Mouse (Mus musculus) liver, embryonic 16.5 days (tissue): ENCODE results near the gene Nectin4. TPM values are rescaled to one million over a fixed set of nuclear protein-coding genes. Genes with fewer than 3 reads are reported as not detected.
"Not testable (repeated sequence)": the region's sequence is repeated elsewhere in the genome, so short reads cannot be mapped to it uniquely, and the experiment has no call there.

ENCODE experiments used
- ATAC-seq: fragments of 200-750 bp; cut with Nextera tagmentation; 2 replicates; pipeline ENCODE4 v1.8.0; 2017; ENCODE audit warnings: low read depth, mild to moderate bottlenecking, moderate number of reproducible peaks, moderate library complexity
- H3K27ac ChIP-seq: fragments of 300-500 bp; sonication (generic); 2 replicates; pipeline ENCODE4 v1.5.1; 2014; ENCODE audit warnings: mild to moderate bottlenecking, low read length
- H3K27me3 ChIP-seq: fragments of 300-500 bp; sonication (generic); 2 replicates; pipeline ENCODE4 v1.6.1; 2014; ENCODE audit warnings: low read depth, low read length, mixed read lengths; ENCODE audit not compliant: control insufficient read depth, insufficient read depth
- H3K36me3 ChIP-seq: fragments of 300-500 bp; sonication (generic); 2 replicates; pipeline ENCODE4 v1.6.1; 2014; ENCODE audit warnings: mild to moderate bottlenecking; ENCODE audit not compliant: control insufficient read depth, insufficient read depth
- H3K4me1 ChIP-seq: fragments of 300-500 bp; sonication (generic); 2 replicates; pipeline ENCODE4 v1.6.1; 2014; ENCODE audit warnings: low read depth, low read length, mixed read lengths; ENCODE audit not compliant: control insufficient read depth
- H3K4me2 ChIP-seq: fragments of 300-500 bp; sonication (generic); 2 replicates; pipeline ENCODE4 v1.6.1; 2014; ENCODE audit warnings: low read depth, low read length, mixed read lengths
- H3K4me3 ChIP-seq: fragments of 300-500 bp; sonication (generic); 2 replicates; pipeline ENCODE4 v1.5.1; 2014; ENCODE audit warnings: low read depth, mild to moderate bottlenecking, low read length
- H3K9ac ChIP-seq: fragments of 300-500 bp; sonication (generic); 2 replicates; pipeline ENCODE4 v1.6.1; 2014; ENCODE audit warnings: low read depth, low read length
- H3K9me3 ChIP-seq: fragments of 300-500 bp; sonication (generic); replicated peaks from 2 replicates; pipeline ENCODE4 v1.6.1; 2016; ENCODE audit warnings: low read length; ENCODE audit not compliant: control insufficient read depth
- WGBS: fragments of 180-500 bp; shearing (Covaris S2); extraction: QIAGEN DNeasy Blood & Tissue Kit; methylation state at CpG from one replicate; pipeline ENCODE4 v1.1.7; 2014; ENCODE audit not compliant: insufficient replicate concordance; 5-methylcytosine and 5-hydroxymethylcytosine counted together
- polyA plus RNA-seq: library from polyadenylated mRNA; unstranded; fragments of >200 nt; fragmentation: Nextera tagmentation; extraction: Ambion mirVana; gene quantifications from 2 replicates; pipeline ENCODE4 v1.2.1, GENCODE M21; 2015

Nectin4 gene
- polyA plus RNA-seq = 0.09 and 0.13 TPM in 2 replicates

GRCm38 (mm10) chr1:171369845-171370556 lies at the start of gene Nectin4:
Gene Nectin4 (plus strand): TSS chr1:171370099.
- no peaks in the 10 kb centered on the region for H3K36me3 ChIP-seq
- no peak within 1 kb of the TSS for H3K9ac ChIP-seq
- H3K4me3 ChIP-seq = no peak within 1 kb of the TSS
- H3K4me2 ChIP-seq = no peak within 1 kb of the TSS
- H3K4me1 ChIP-seq = no peaks in the 10 kb centered on the region
- peaks cover 2% of the 10 kb centered on the region for H3K27me3 ChIP-seq
- no peak for ATAC-seq
- H3K27ac ChIP-seq = no peak within 1 kb of the TSS
- no peaks in the 10 kb centered on the region for H3K9me3 ChIP-seq
- 36% methylated on average over 20 of the region's 20 CpGs for WGBS

DNA sequence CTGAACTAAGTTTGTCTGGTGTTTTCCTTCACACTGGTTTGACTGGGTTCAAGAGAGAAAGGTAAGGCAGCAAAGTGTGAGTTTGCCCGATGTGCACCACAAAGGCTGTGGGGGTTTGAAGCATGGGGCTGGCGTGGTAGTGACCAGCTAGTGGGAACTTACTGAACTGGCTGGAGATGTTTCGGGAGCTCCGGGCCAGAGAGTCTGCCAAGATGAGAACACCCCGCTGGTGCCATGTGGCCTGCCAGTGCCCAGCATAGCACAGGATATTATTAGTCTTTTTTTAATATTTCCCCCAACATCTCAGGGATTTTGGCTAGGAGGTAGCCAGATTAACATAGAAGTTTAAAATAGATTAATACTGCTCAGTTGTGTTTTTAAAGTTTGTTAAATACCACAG lies 49.7 kb upstream of the Nectin4 start:
- H3K9ac ChIP-seq = no peak overlapping the region
- no peak for ATAC-seq
- peak overlapping the region; percentile 13; the same call in 1 of the 2 replicates for H3K4me2 ChIP-seq
- H3K27ac ChIP-seq = no peak overlapping the region
- WGBS = 33% methylated on average over 5 of the region's 5 CpGs
- H3K4me1 ChIP-seq = peaks cover 4% of the 10 kb centered on the region; the same call in 1 of the 2 replicates
- H3K4me3 ChIP-seq = no peak overlapping the region
- H3K9me3 ChIP-seq = no peaks in the 10 kb centered on the region
- no peaks in the 10 kb centered on the region for H3K27me3 ChIP-seq
- no peaks in the 10 kb centered on the region for H3K36me3 ChIP-seq

GRCm38 (mm10) chr1:171321415-171321814 lies 48.5 kb upstream of the Nectin4 start:
- Histone ChIP-seq H3K27me3 (no peaks in the 10 kb centered on the region), H3K4me2 (no peak overlapping the region), H3K27ac (no peak overlapping the region), H3K9ac (no peak overlapping the region), H3K4me3 (no peak overlapping the region), H3K9me3 (no peaks in the 10 kb centered on the region), H3K36me3 (no peaks in the 10 kb centered on the region), H3K4me1 (peaks cover 4% of the 10 kb centered on the region; the same call in 1 of the 2 replicates)
- ATAC-seq = no peak

- Histone ChIP-seq H3K4me3 (no peak overlapping the region), H3K27me3 (no peaks in the 10 kb centered on the region), H3K4me1 (peaks cover 4% of the 10 kb centered on the region; the same call in 1 of the 2 replicates), H3K9ac (no peak overlapping the region), H3K9me3 (no peaks in the 10 kb centered on the region), H3K27ac (peak overlapping the region; percentile 48; the same call in 1 of the 2 replicates), H3K36me3 (no peaks in the 10 kb centered on the region), H3K4me2 (no peak overlapping the region)
- whole genome bisulfite sequencing = 76% methylated on average over 1 of the region's 1 CpGs
- peak; percentile 32; the same call in 1 of the 2 replicates for ATAC-seq
Measured at GRCm38 (mm10) chr1:171322012-171322411, 47.9 kb upstream of the Nectin4 start.

DNA sequence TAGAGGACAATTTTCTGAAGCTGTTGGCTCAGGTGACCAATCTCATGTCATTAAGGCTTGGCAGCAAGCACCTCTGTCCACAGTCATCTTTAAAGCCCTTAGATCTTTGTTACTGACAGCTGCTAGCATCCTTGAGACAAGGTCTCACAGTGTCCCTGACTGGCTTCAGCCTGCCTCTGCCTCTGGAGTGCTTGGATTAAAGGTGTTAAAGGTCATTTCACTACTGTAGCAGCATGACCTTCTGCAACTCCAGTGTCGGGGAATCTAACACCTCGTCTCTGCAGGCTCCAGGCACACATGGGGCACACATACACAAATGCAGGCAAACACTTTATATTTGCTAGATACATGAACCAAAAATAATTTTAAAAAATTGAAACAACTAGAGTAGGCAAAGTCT lies 44.3 kb upstream of the Nectin4 start:
- H3K36me3 ChIP-seq = no peaks in the 10 kb centered on the region
- H3K27ac ChIP-seq = no peak overlapping the region
- no peak overlapping the region for H3K4me3 ChIP-seq
- 74% methylated on average over 2 of the region's 2 CpGs for WGBS
- H3K4me2 ChIP-seq = no peak overlapping the region
- H3K9me3 ChIP-seq = no peaks in the 10 kb centered on the region
- no peak for ATAC-seq
- H3K4me1 ChIP-seq = peaks cover 24% of the 10 kb centered on the region
- no peaks in the 10 kb centered on the region for H3K27me3 ChIP-seq
- no peak overlapping the region for H3K9ac ChIP-seq

DNA sequence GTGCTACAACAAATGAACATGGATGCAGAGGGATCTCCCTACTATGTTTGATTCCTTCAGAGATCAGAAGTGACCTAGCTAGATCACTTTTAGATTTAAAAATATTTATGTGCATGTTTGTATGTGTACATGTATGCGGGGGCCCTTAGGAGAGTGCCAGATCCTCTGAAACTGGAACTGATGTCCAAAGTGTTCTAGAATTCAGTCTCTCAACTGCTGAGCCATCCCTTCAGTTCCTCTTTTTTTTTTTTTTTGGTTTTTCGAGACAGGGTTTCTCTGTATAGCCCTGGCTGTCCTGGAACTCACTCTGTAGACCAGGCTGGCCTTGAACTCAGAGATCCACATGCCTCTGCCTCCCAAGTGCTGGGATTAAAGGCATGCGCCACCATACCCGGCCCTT lies 43.3 kb upstream of the Nectin4 start:
- not testable (repeated sequence) for H3K27ac ChIP-seq, H3K9me3 ChIP-seq, H3K27me3 ChIP-seq, H3K4me3 ChIP-seq, H3K36me3 ChIP-seq, H3K4me2 ChIP-seq, H3K9ac ChIP-seq, ATAC-seq
- 68% methylated on average over 3 of the region's 4 CpGs for WGBS
- H3K4me1 ChIP-seq = peaks cover 26% of the 10 kb centered on the region

DNA sequence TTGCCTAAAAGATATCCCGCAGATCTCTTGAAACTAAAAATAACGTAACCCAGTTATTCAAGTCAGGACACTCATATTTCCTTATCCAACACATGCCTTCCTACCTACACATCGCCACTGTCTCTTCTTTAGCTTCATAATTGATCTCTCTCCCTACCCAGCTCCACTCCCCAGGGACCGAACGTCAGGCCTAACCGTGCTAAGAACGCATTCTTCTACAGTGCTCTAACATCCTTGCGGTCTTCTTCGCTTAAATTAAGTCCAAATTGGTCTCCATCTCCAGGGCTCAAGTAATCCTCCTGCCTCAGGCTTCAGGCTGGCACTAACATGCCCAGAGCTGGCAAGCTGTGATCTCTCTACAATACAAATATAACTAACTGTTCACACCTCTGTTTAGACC lies 41.7 kb upstream of the Nectin4 start:
- no peak for ATAC-seq
- Histone ChIP-seq H3K27me3 (no peaks in the 10 kb centered on the region), H3K9me3 (no peaks in the 10 kb centered on the region), H3K27ac (peak overlapping the region; percentile 90), H3K4me2 (peak overlapping the region; percentile 95), H3K4me1 (peaks cover 25% of the 10 kb centered on the region), H3K4me3 (peak overlapping the region; percentile 71), H3K36me3 (no peaks in the 10 kb centered on the region), H3K9ac (peak overlapping the region; percentile 93)
- WGBS = 24% methylated on average over 9 of the region's 9 CpGs

DNA sequence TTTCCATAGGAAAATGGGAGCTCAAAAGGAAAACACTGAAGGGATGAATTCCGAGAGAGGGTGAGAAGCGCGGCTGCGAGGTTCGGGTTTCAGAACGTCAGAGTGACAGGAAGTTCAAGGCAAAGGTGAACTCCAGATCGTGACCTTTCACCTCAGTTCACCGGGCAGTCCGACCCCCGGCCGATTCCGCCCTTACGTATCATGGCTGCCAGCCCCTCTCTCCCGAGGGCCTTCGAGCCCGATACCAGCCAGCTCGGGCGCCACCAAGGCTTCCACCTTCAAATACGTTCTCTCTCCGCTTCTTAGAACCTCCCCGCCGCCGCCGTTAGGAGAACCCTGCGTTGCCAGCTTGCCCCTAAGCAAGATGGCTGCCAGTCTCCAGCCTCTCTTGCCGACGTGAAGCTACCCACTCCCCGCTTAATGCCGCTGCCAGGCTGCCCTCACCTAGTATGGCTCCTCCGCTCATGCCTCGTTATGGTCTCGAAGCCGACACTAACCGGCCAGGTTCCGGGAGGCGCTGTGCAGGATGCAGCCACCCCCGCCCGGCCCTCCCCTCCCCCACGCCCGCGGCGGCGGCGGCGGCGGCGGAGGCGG lies 41.0 kb upstream of the Nectin4 start, which contains the start of gene Dedd:
Gene Dedd (plus strand): TSS at position 307 of the 594 bp plus-strand sequence.
- Histone ChIP-seq H3K4me2 (peak within 1 kb of the TSS; percentile 95), H3K27me3 (no peaks in the 10 kb centered on the region), H3K9me3 (no peaks in the 10 kb centered on the region), H3K4me1 (peaks cover 25% of the 10 kb centered on the region), H3K36me3 (no peaks in the 10 kb centered on the region), H3K9ac (peak within 1 kb of the TSS; percentile 93), H3K4me3 (peak within 1 kb of the TSS; percentile 71), H3K27ac (peak within 1 kb of the TSS; percentile 90)
- 1% methylated on average over 47 of the region's 48 CpGs for WGBS
- ATAC-seq = peak; percentile 86
